Mouse (Mus musculus): ENCODE measurements around the gene Ppp4r3a. TPM values are rescaled to one million over a fixed set of nuclear protein-coding genes. Genes with fewer than 3 reads are reported as not detected.
"Not testable (repeated sequence)": the region's sequence is repeated elsewhere in the genome, so short reads cannot be mapped to it uniquely, and the experiment has no call there.

The Ppp4r3a gene
- polyA plus RNA-seq, 1 experiment from 2014 or later: 27.0 TPM

- Histone ChIP-seq H3K9me3 (no peaks in the 10 kb centered on the region), H3K27me3 (no peaks in the 10 kb centered on the region), H3K9ac (no peak overlapping the region), H3K36me3 (no peaks in the 10 kb centered on the region), H3K4me1 (replicated peaks) (peaks cover 45% of the 10 kb centered on the region), H3K27ac (replicated peaks) (no peak overlapping the region), H3K4me2 (no peak overlapping the region), H3K4me3 (no peak overlapping the region)
- ATAC-seq (ENCODE audit: low FRiP score, low read depth): no peak
- 36% methylated on average over 5 of the region's 5 CpGs for WGBS
Measured at GRCm38 (mm10) chr12:101016412-101016928, 67.0 kb downstream of the Ppp4r3a start.

GRCm38 (mm10) chr12:101015926-101016325, 67.6 kb downstream of the Ppp4r3a start:
- Histone ChIP-seq H3K9me3 (no peaks in the 10 kb centered on the region), H3K36me3 (no peaks in the 10 kb centered on the region), H3K4me2 (no peak overlapping the region), H3K27ac (replicated peaks) (no peak overlapping the region), H3K4me3 (no peak overlapping the region), H3K9ac (no peak overlapping the region), H3K27me3 (no peaks in the 10 kb centered on the region), H3K4me1 (replicated peaks) (peaks cover 45% of the 10 kb centered on the region)
- WGBS: 41% methylated on average over 4 of the region's 4 CpGs
- no peak for ATAC-seq (ENCODE audit: low FRiP score, low read depth)

GRCm38 (mm10) chr12:101015165-101015560, 68.3 kb downstream of the Ppp4r3a start:
- Histone ChIP-seq H3K36me3 (no peaks in the 10 kb centered on the region), H3K4me3 (no peak overlapping the region), H3K27ac (replicated peaks) (no peak overlapping the region), H3K27me3 (no peaks in the 10 kb centered on the region), H3K9ac (no peak overlapping the region), H3K4me2 (no peak overlapping the region), H3K9me3 (no peaks in the 10 kb centered on the region), H3K4me1 (replicated peaks) (peaks cover 43% of the 10 kb centered on the region)
- ATAC-seq (ENCODE audit: low FRiP score, low read depth): no peak
- 85% methylated on average over 11 of the region's 11 CpGs for WGBS

GRCm38 (mm10) chr12:101014549-101015164, 68.8 kb downstream of the Ppp4r3a start:
- Histone ChIP-seq H3K4me3 (no peak overlapping the region), H3K27me3 (no peaks in the 10 kb centered on the region), H3K36me3 (no peaks in the 10 kb centered on the region), H3K4me2 (no peak overlapping the region), H3K4me1 (replicated peaks) (peaks cover 42% of the 10 kb centered on the region), H3K9ac (no peak overlapping the region), H3K9me3 (no peaks in the 10 kb centered on the region), H3K27ac (replicated peaks) (no peak overlapping the region)
- 72% methylated on average over 10 of the region's 10 CpGs for WGBS
- ATAC-seq (ENCODE audit: low FRiP score, low read depth): no peak

GRCm38 (mm10) chr12:101013668-101014067, 69.8 kb downstream of the Ppp4r3a start:
- H3K4me1 ChIP-seq (replicated peaks): peaks cover 35% of the 10 kb centered on the region
- 96% methylated on average over 9 of the region's 9 CpGs for whole genome bisulfite sequencing
- not testable (repeated sequence) for H3K9me3 ChIP-seq; H3K9ac ChIP-seq; H3K27ac ChIP-seq (replicated peaks); ATAC-seq (ENCODE audit: low FRiP score, low read depth); H3K4me3 ChIP-seq; H3K27me3 ChIP-seq; H3K36me3 ChIP-seq; H3K4me2 ChIP-seq

- Histone ChIP-seq H3K27me3 (no peaks in the 10 kb centered on the region), H3K4me2 (no peak overlapping the region), H3K9me3 (no peaks in the 10 kb centered on the region), H3K4me1 (replicated peaks) (peaks cover 35% of the 10 kb centered on the region), H3K4me3 (no peak overlapping the region), H3K9ac (no peak overlapping the region), H3K36me3 (no peaks in the 10 kb centered on the region), H3K27ac (replicated peaks) (no peak overlapping the region)
- no peak for ATAC-seq (ENCODE audit: low FRiP score, low read depth)
- WGBS: 47% methylated on average over 8 of the region's 8 CpGs
Measured at GRCm38 (mm10) chr12:101013078-101013665, 70.3 kb downstream of the Ppp4r3a start.

GRCm38 (mm10) chr12:101012197-101013077, 71.1 kb downstream of the Ppp4r3a start:
- WGBS: 48% methylated on average over 17 of the region's 17 CpGs
- no peaks in the 10 kb centered on the region for H3K27me3 ChIP-seq
- H3K9ac ChIP-seq: no peak overlapping the region

GRCm38 (mm10) chr12:101011017-101011416, 72.5 kb downstream of the Ppp4r3a start:
- Histone ChIP-seq H3K9me3 (no peaks in the 10 kb centered on the region), H3K4me2 (no peak overlapping the region), H3K27me3 (no peaks in the 10 kb centered on the region), H3K27ac (replicated peaks) (no peak overlapping the region), H3K9ac (no peak overlapping the region), H3K36me3 (no peaks in the 10 kb centered on the region), H3K4me3 (no peak overlapping the region), H3K4me1 (replicated peaks) (peaks cover 39% of the 10 kb centered on the region)
- 93% methylated on average over 7 of the region's 7 CpGs for WGBS
- ATAC-seq (ENCODE audit: low FRiP score, low read depth): no peak

More at GRCm38 (mm10) chr12:101012197-101013077, 71.1 kb downstream of the Ppp4r3a start:
- peaks cover 35% of the 10 kb centered on the region for H3K4me1 ChIP-seq (replicated peaks)
- no peak overlapping the region for H3K4me3 ChIP-seq
- H3K27ac ChIP-seq (replicated peaks): no peak overlapping the region
- H3K4me2 ChIP-seq: no peak overlapping the region
- no peaks in the 10 kb centered on the region for H3K36me3 ChIP-seq
- H3K9me3 ChIP-seq: no peaks in the 10 kb centered on the region
- no peak for ATAC-seq (ENCODE audit: low FRiP score, low read depth)

- WGBS: 74% methylated on average over 10 of the region's 10 CpGs
- Histone ChIP-seq H3K4me2 (no peak overlapping the region), H3K9ac (no peak overlapping the region), H3K27ac (replicated peaks) (no peak overlapping the region), H3K9me3 (no peaks in the 10 kb centered on the region), H3K4me1 (replicated peaks) (peaks cover 40% of the 10 kb centered on the region), H3K36me3 (no peaks in the 10 kb centered on the region), H3K4me3 (no peak overlapping the region), H3K27me3 (no peaks in the 10 kb centered on the region)
- ATAC-seq (ENCODE audit: low FRiP score, low read depth): no peak
Measured at GRCm38 (mm10) chr12:101010148-101010920, 73.2 kb downstream of the Ppp4r3a start.

GRCm38 (mm10) chr12:101009225-101009624, 74.3 kb downstream of the Ppp4r3a start:
- no peak for ATAC-seq (ENCODE audit: low FRiP score, low read depth)
- Histone ChIP-seq H3K36me3 (no peaks in the 10 kb centered on the region), H3K4me3 (no peak overlapping the region), H3K4me1 (replicated peaks) (peaks cover 43% of the 10 kb centered on the region), H3K9me3 (no peaks in the 10 kb centered on the region), H3K27ac (replicated peaks) (no peak overlapping the region), H3K27me3 (no peaks in the 10 kb centered on the region), H3K4me2 (no peak overlapping the region), H3K9ac (no peak overlapping the region)
- WGBS: 94% methylated on average over 4 of the region's 4 CpGs

- no peaks in the 10 kb centered on the region for H3K36me3 ChIP-seq
- peaks cover 48% of the 10 kb centered on the region for H3K4me1 ChIP-seq (replicated peaks)
- WGBS: 30% methylated on average over 4 of the region's 4 CpGs
- H3K4me3 ChIP-seq: no peak overlapping the region
- no peaks in the 10 kb centered on the region for H3K27me3 ChIP-seq
- no peak overlapping the region for H3K4me2 ChIP-seq
- no peak overlapping the region for H3K27ac ChIP-seq (replicated peaks)
- H3K9me3 ChIP-seq: no peaks in the 10 kb centered on the region
- ATAC-seq (ENCODE audit: low FRiP score, low read depth): no peak
- no peak overlapping the region for H3K9ac ChIP-seq
Measured at GRCm38 (mm10) chr12:101008648-101009047, 74.9 kb downstream of the Ppp4r3a start.
